ENCODE assay signal across 9 mouse cellular contexts in the genomic region with DNA sequence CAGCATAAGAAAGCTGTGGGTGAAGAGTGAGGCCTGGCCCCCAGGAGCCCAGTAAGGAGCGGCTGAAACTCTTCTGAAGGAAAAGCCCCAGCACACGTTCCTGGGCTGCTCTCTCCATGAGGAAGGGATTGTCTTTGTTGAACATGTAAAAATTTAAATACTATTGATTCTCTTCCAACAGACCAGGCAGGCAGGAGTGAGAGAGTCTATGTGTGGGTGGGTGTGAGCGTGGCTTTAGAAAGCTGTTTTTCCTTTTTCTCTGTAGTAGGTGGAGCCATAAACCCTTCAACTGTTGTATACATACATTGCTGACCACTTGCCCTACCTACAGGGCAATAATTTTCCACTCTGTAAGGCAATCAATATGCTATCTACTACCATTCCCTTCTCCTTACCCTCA.
A peak's percentile ranks its signal among the peaks of the same experiment; 100 is the strongest.
DNase-seq lines count a peak whose midpoint lies in the region; ATAC-seq lines count a peak whose summit lies in the region.
"Had no signal": no experiment of that assay in that cellular context is flagged by ENCODE, and none has a peak within 500 bp of the region (broad histone marks: within the 10 kb centered on the region; RNA-seq: fewer than 3 reads in every experiment).

No protein-coding gene starts in this region.

- peaks cover 5% of the 10 kb centered on the region; the same call in 1 of the 2 replicates for H3K4me1 ChIP-seq in neural tube, embryonic 11.5 days (ENCODE audit: control insufficient read depth, insufficient read depth, low read length)
- H3K4me1 ChIP-seq in stomach, embryonic 16.5 days (ENCODE audit: control insufficient read depth, insufficient read depth, low read length) = peaks cover 4% of the 10 kb centered on the region; the same call in 1 of the 2 replicates

- no peaks in the 10 kb centered on the region for H3K36me3 ChIP-seq in neural tube, embryonic 11.5 days (ENCODE audit: control insufficient read depth, insufficient read depth, low read length)
- no peaks in the 10 kb centered on the region for H3K36me3 ChIP-seq in stomach, embryonic 16.5 days (ENCODE audit: control insufficient read depth, insufficient read depth, low read length)

- no peaks in the 10 kb centered on the region for H3K27me3 ChIP-seq in neural tube, embryonic 11.5 days (ENCODE audit: control insufficient read depth, insufficient read depth, low read length)
- no peaks in the 10 kb centered on the region for H3K27me3 ChIP-seq in stomach, embryonic 16.5 days (ENCODE audit: control insufficient read depth, insufficient read depth, low read length)

- peak; percentile 3 to 20 for DNase-seq in cerebellum, adult 18-20 months
- DNase-seq in cerebellum, adult 9-10 months = no peak
- DNase-seq in neural tube, embryonic 11.5 days (ENCODE audit: low spot score) = no peak
- no peak for DNase-seq in neural tube, embryonic 10.5 days (ENCODE audit: extremely low spot score, low spot score)
- DNase-seq in left cerebral cortex, postnatal 25 days (ENCODE audit: low spot score in 2 of 2) = peak; percentile 22 to 79
- no peak for DNase-seq in ovary, adult 18-20 months (ENCODE audit: low spot score)
- DNase-seq in c-Kit-positive CD71-positive TER-119-positive erythroid progenitor cells, embryonic 14.5 days (ENCODE audit: low spot score) = no peak

- peak overlapping the region; percentile 99; the same call in 1 of the 2 replicates for H3K27ac ChIP-seq in neural tube, embryonic 11.5 days (ENCODE audit: low read depth, low read length)
- peak overlapping the region; percentile 96 for H3K27ac ChIP-seq in stomach, embryonic 16.5 days (ENCODE audit: low read length)
- H3K27ac ChIP-seq: macrophage had no signal

- no peak overlapping the region for H3K9ac ChIP-seq in neural tube, embryonic 11.5 days (ENCODE audit: low read length)
- H3K9ac ChIP-seq in stomach, embryonic 16.5 days (ENCODE audit: low read length) = no peak overlapping the region; the same call in 1 of the 2 replicates

- H3K4me3 ChIP-seq in neural tube, embryonic 11.5 days (ENCODE audit: low read depth, low read length) = no peak overlapping the region
- H3K4me3 ChIP-seq in stomach, embryonic 16.5 days (replicated peaks; ENCODE audit: low read length) = no peak overlapping the region

- no peaks in the 10 kb centered on the region for H3K9me3 ChIP-seq in neural tube, embryonic 11.5 days (ENCODE audit: control insufficient read depth, low read length)
- H3K9me3 ChIP-seq in stomach, embryonic 16.5 days (replicated peaks; ENCODE audit: control insufficient read depth, low read length) = no peaks in the 10 kb centered on the region

- 46% methylated on average over 3 of the region's 3 CpGs for WGBS in neural tube, embryonic 11.5 days
- WGBS in stomach, embryonic 16.5 days = 35% methylated on average over 3 of the region's 3 CpGs

- no peak for ATAC-seq in neural tube, embryonic 11.5 days (ENCODE audit: insufficient read depth, low FRiP score, low TSS enrichment)
- no peak for ATAC-seq in stomach, embryonic 16.5 days (ENCODE audit: insufficient read depth, low FRiP score)

- intact Hi-C loops in left cerebral cortex, postnatal 25 days (cut with DNase I) = loop anchor here (1.0 to 5.0 kb wide), 4 partner anchors 35 to 389 kb away; no protein-coding TSS in a partner anchor

- H3K4me2 ChIP-seq in neural tube, embryonic 11.5 days (ENCODE audit: low read depth) = no peak overlapping the region
- no peak overlapping the region for H3K4me2 ChIP-seq in stomach, embryonic 16.5 days (ENCODE audit: low read depth, low read length)

Comparison
In these comparisons a context has a peak if more than half of its experiments do, and no peak if none do; other contexts are left out.
1. DNase-seq: peak in cerebellum, adult 18-20 months (2 of 2) and left cerebral cortex, postnatal 25 days (2 of 2); none in cerebellum, adult 9-10 months (single experiment), neural tube, embryonic 11.5 days (single experiment), neural tube, embryonic 10.5 days (single experiment), ovary, adult 18-20 months (single experiment) and c-Kit-positive CD71-positive TER-119-positive erythroid progenitor cells, embryonic 14.5 days (single experiment).